Mouse (Mus musculus): ENCODE measurements around the gene Lrrc1. TPM values are rescaled to one million over a fixed set of nuclear protein-coding genes. Genes with fewer than 3 reads are reported as not detected.

Lrrc1 gene
- polyA plus RNA-seq, 1 experiment from 2014 or later, result 14.9 TPM

DNA sequence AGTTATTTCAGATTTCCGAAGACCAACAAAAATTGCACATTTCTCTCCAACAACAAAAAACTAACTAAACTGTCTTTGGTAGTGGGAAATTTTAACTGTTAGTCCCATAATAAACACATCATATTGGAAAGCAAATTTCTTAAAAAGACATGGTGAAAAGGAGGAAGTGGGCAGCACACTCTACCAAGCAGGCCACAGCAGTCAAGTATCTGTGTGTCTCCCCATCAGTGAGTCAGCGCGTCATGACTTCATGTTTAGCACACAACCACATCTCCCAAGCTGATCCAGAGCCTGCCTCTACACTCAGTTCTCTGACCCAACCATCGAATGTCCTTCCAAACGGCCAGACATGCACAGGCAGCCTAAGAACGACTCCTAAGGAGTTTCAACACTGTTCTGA is 17.5 kb downstream of the Lrrc1 start:
- ATAC-seq (ENCODE audit: low FRiP score, low TSS enrichment) (no peak), DNase-seq (ENCODE audit: low spot score) (no peak)
- Histone ChIP-seq H3K9me3 (ENCODE audit: control insufficient read depth, low read length) (no peaks in the 10 kb centered on the region), H3K4me2 (replicated peaks; ENCODE audit: low read depth) (no peak overlapping the region), H3K27me3 (ENCODE audit: control insufficient read depth, insufficient read depth, low read length) (no peaks in the 10 kb centered on the region), H3K27ac (replicated peaks) (0 out of 2 replicates have a peak overlapping the region, but pooled peaks have one; percentile 49), H3K4me1 (replicated peaks; ENCODE audit: control insufficient read depth, insufficient read depth) (peaks cover 3% of the 10 kb centered on the region; the same call in 1 of the 2 replicates), H3K36me3 (ENCODE audit: control insufficient read depth, insufficient read depth, low read length) (no peaks in the 10 kb centered on the region), H3K4me3 (ENCODE audit: low read depth, low read length) (no peak overlapping the region), H3K9ac (ENCODE audit: low read length) (no peak overlapping the region)
- 63% methylated on average over 6 of the region's 6 CpGs for WGBS
- TF ChIP-seq CTCF (IDR thresholded peaks at IDR 0.05; ENCODE audit: low read depth) (no peak), EP300 (optimal IDR thresholded peaks at IDR 0.05) (no peak)

DNA sequence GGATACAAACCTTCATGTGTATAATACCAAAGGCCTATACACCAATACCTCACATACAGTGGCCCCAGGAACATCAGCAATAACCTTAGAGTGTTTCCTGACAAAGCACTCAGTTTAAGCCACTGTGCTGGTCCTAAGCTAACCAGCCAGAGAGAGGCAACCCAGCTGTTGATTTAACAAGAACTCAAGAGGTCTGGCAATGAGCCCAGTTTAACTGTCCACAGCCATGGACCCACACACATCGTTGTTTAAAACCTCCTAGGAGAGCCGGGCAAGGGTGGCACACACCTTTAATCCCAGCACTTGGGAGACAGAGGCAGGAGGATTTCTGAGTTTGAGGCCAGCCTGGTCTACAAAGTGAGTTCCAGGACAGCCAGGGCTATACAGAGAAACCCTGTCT is 18.0 kb downstream of the Lrrc1 start:
- no peak overlapping the region for H3K4me2 ChIP-seq (replicated peaks; ENCODE audit: low read depth)
- DNase-seq (ENCODE audit: low spot score) (no peak), ATAC-seq (ENCODE audit: low FRiP score, low TSS enrichment) (no peak)
- H3K4me1 ChIP-seq (replicated peaks; ENCODE audit: control insufficient read depth, insufficient read depth), result peaks cover 3% of the 10 kb centered on the region; the same call in 1 of the 2 replicates
- WGBS, result 15% methylated on average over 2 of the region's 2 CpGs
- no peak overlapping the region for H3K27ac ChIP-seq (replicated peaks)
- no peaks in the 10 kb centered on the region for H3K36me3 ChIP-seq (ENCODE audit: control insufficient read depth, insufficient read depth, low read length)
- H3K27me3 ChIP-seq (ENCODE audit: control insufficient read depth, insufficient read depth, low read length), result no peaks in the 10 kb centered on the region
- H3K9ac ChIP-seq (ENCODE audit: low read length), result no peak overlapping the region
- H3K4me3 ChIP-seq (ENCODE audit: low read depth, low read length), result no peak overlapping the region
- no peaks in the 10 kb centered on the region for H3K9me3 ChIP-seq (ENCODE audit: control insufficient read depth, low read length)
- no peak for TF ChIP-seq CTCF (IDR thresholded peaks at IDR 0.05; ENCODE audit: low read depth)
- TF ChIP-seq EP300 (optimal IDR thresholded peaks at IDR 0.05), result no peak

DNA sequence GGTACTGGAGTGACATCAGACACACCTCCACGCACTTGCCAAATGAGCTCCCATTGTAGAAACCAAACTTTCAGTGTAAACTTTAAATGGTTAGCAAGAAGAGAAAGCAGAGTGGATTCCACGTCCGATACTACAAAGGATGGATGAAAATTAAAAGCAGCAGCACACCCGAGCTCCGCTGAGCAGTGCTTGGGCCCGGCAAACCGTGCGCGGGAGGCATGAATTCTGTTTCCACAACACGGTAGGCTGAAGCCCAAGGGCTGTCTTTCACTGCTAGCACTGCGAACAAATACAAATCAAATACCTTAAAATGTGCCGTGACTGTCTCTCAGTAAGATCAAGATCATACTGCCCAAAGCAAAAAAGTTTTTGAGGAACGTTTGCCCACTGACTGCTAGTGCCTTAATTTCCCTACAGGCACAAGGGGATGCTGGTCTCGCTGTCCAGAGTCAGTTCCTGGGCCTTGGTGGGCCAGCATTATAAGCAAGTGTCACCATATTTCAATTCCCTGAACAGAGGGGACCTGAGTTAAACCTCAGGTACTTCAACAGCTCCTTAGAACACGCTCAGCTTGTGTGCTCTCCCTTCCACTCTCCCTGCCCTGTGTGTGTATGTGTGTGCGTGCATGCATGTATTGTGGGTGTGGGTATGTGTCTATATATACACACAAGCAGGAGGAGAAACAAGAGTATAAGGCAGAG is 18.9 kb downstream of the Lrrc1 start:
- H3K27ac ChIP-seq (replicated peaks), result no peak overlapping the region
- H3K4me3 ChIP-seq (ENCODE audit: low read depth, low read length), result no peak overlapping the region
- H3K4me1 ChIP-seq (replicated peaks; ENCODE audit: control insufficient read depth, insufficient read depth), result peaks cover 3% of the 10 kb centered on the region; the same call in 1 of the 2 replicates
- ATAC-seq (ENCODE audit: low FRiP score, low TSS enrichment), result no peak
- H3K36me3 ChIP-seq (ENCODE audit: control insufficient read depth, insufficient read depth, low read length), result no peaks in the 10 kb centered on the region
- H3K9me3 ChIP-seq (ENCODE audit: control insufficient read depth, low read length), result no peaks in the 10 kb centered on the region
- WGBS, result 86% methylated on average over 16 of the region's 16 CpGs
- TF ChIP-seq CTCF (IDR thresholded peaks at IDR 0.05; ENCODE audit: low read depth) (no peak), EP300 (optimal IDR thresholded peaks at IDR 0.05) (no peak)
- H3K9ac ChIP-seq (ENCODE audit: low read length), result no peak overlapping the region
- H3K4me2 ChIP-seq (replicated peaks; ENCODE audit: low read depth), result no peak overlapping the region
- no peak for DNase-seq (ENCODE audit: low spot score)
- H3K27me3 ChIP-seq (ENCODE audit: control insufficient read depth, insufficient read depth, low read length), result no peaks in the 10 kb centered on the region

DNA sequence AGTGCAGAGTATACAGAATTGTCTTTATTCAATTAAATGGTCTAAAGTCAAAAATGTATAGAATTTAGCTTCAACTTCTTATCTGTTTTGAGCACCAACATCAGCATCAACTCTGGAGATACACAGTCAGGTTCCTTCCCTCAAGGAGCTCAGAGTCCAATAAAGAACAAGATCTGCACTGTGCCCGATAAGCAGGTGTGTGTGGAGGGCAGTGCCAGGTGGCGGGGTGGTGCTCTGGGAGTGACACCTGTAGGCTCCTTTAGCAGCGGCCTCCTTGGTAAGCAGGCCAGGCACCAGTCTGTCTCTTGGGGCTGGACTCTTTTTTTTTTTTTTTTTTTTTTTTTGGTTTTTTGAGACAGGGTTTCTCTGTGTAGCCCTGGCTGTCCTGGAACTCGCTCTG is 20.9 kb downstream of the Lrrc1 start:
- no peak overlapping the region for H3K27ac ChIP-seq (replicated peaks)
- H3K4me1 ChIP-seq (replicated peaks; ENCODE audit: control insufficient read depth, insufficient read depth), result no peaks in the 10 kb centered on the region
- H3K4me2 ChIP-seq (replicated peaks; ENCODE audit: low read depth), result no peak overlapping the region
- no peaks in the 10 kb centered on the region for H3K9me3 ChIP-seq (ENCODE audit: control insufficient read depth, low read length)
- no peak overlapping the region for H3K4me3 ChIP-seq (ENCODE audit: low read depth, low read length)
- H3K27me3 ChIP-seq (ENCODE audit: control insufficient read depth, insufficient read depth, low read length), result no peaks in the 10 kb centered on the region
- 81% methylated on average over 4 of the region's 4 CpGs for WGBS
- TF ChIP-seq CTCF (IDR thresholded peaks at IDR 0.05; ENCODE audit: low read depth), result no peak
- TF ChIP-seq EP300 (optimal IDR thresholded peaks at IDR 0.05), result no peak
- H3K36me3 ChIP-seq (ENCODE audit: control insufficient read depth, insufficient read depth, low read length), result no peaks in the 10 kb centered on the region
- H3K9ac ChIP-seq (ENCODE audit: low read length), result no peak overlapping the region
- peak; percentile 58 for DNase-seq (ENCODE audit: low spot score)
- ATAC-seq (ENCODE audit: low FRiP score, low TSS enrichment), result peak; percentile 45; the same call in 1 of the 2 replicates

DNA sequence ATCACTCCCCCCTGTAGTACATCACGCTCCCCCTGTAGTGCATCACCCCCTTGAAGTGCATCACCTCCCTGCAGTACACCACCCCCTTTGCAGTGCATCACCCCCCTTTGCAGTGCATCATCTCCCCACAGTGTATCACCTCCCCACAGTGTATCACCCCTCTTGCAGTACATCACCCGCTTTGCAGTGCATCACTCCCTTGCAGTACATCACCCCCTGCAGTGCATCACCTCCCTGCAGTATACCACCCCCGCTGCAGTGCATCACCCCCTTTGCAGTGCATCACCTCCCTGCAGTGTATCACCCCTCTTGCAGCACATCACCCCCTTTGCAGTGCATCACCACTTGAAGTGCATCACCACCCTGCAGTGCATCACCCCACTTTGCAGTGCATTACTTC is 22.2 kb downstream of the Lrrc1 start:
- no peak for DNase-seq (ENCODE audit: low spot score)
- ATAC-seq (ENCODE audit: low FRiP score, low TSS enrichment), result no peak
- H3K36me3 ChIP-seq (ENCODE audit: control insufficient read depth, insufficient read depth, low read length), result no peaks in the 10 kb centered on the region
- H3K9me3 ChIP-seq (ENCODE audit: control insufficient read depth, low read length), result no peaks in the 10 kb centered on the region
- no peaks in the 10 kb centered on the region for H3K4me1 ChIP-seq (replicated peaks; ENCODE audit: control insufficient read depth, insufficient read depth)
- no peak overlapping the region for H3K4me2 ChIP-seq (replicated peaks; ENCODE audit: low read depth)
- H3K27ac ChIP-seq (replicated peaks), result no peak overlapping the region
- no peak overlapping the region for H3K9ac ChIP-seq (ENCODE audit: low read length)
- no peak overlapping the region for H3K4me3 ChIP-seq (ENCODE audit: low read depth, low read length)
- H3K27me3 ChIP-seq (ENCODE audit: control insufficient read depth, insufficient read depth, low read length), result no peaks in the 10 kb centered on the region
- no peak for TF ChIP-seq EP300 (optimal IDR thresholded peaks at IDR 0.05)
- no peak for TF ChIP-seq CTCF (IDR thresholded peaks at IDR 0.05; ENCODE audit: low read depth)
- 93% methylated on average over 3 of the region's 3 CpGs for WGBS

DNA sequence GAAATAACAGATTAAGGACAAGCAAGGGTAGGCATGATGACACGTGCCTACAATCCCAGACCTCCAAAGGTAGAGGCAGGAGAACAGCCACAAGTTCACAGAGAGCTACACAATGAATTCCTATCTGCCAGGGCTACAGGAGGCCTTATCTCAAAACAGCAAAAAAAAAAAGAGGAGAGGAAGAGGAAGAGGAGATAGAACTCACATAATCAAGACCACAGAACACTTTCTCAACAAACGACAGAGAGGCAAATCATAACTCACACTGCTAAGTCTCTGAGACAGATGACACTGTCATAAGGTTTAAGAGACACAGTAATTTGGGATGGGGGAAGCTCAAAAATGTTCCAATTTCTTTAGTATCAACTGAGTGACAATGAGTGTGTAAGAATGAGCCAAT is 25.5 kb downstream of the Lrrc1 start:
- 52% methylated on average over 2 of the region's 2 CpGs for WGBS
- no peaks in the 10 kb centered on the region for H3K9me3 ChIP-seq (ENCODE audit: control insufficient read depth, low read length)
- H3K27me3 ChIP-seq (ENCODE audit: control insufficient read depth, insufficient read depth, low read length), result no peaks in the 10 kb centered on the region
- H3K9ac ChIP-seq (ENCODE audit: low read length), result no peak overlapping the region
- no peak overlapping the region for H3K4me2 ChIP-seq (replicated peaks; ENCODE audit: low read depth)
- ATAC-seq (ENCODE audit: low FRiP score, low TSS enrichment), result no peak
- H3K4me3 ChIP-seq (ENCODE audit: low read depth, low read length), result no peak overlapping the region
- no peaks in the 10 kb centered on the region for H3K4me1 ChIP-seq (replicated peaks; ENCODE audit: control insufficient read depth, insufficient read depth)
- TF ChIP-seq CTCF (IDR thresholded peaks at IDR 0.05; ENCODE audit: low read depth) (no peak), EP300 (optimal IDR thresholded peaks at IDR 0.05) (no peak)
- no peak overlapping the region for H3K27ac ChIP-seq (replicated peaks)
- H3K36me3 ChIP-seq (ENCODE audit: control insufficient read depth, insufficient read depth, low read length), result no peaks in the 10 kb centered on the region
- DNase-seq (ENCODE audit: low spot score), result no peak

All from stomach, postnatal 0 days (tissue).